Mouse (Mus musculus) kidney, embryonic 14.5 days (tissue): Measurements from ENCODE around the gene Nfib. TPM values are rescaled to one million over a fixed set of nuclear protein-coding genes. Genes with fewer than 3 reads are reported as not detected.

ENCODE experiments used
- ATAC-seq: fragments of 200-750 bp; cut with Nextera tagmentation; 2 replicates; pipeline ENCODE4 v1.8.0; 2017; ENCODE audit warnings: moderate number of reproducible peaks, mild to moderate bottlenecking, moderate TSS enrichment, moderate library complexity; ENCODE audit not compliant: low FRiP score, low TSS enrichment
- H3K27ac ChIP-seq: fragments of 300-500 bp; sonication (generic); 2 replicates; pipeline ENCODE4 v1.5.1; 2014; ENCODE audit warnings: low read depth, mild to moderate bottlenecking, low read length, moderate library complexity, mixed read lengths
- H3K27me3 ChIP-seq: fragments of 300-500 bp; sonication (generic); 2 replicates; pipeline ENCODE4 v1.6.1; 2014; ENCODE audit warnings: mild to moderate bottlenecking, low read length; ENCODE audit not compliant: control insufficient read depth, insufficient read depth
- H3K36me3 ChIP-seq: fragments of 300-500 bp; sonication (generic); 2 replicates; pipeline ENCODE4 v1.6.1; 2014; ENCODE audit warnings: low read length, mixed read lengths; ENCODE audit not compliant: control insufficient read depth, insufficient read depth
- H3K4me1 ChIP-seq: fragments of 300-500 bp; sonication (generic); 2 replicates; pipeline ENCODE4 v1.6.1; 2014; ENCODE audit warnings: low read length, mixed read lengths; ENCODE audit not compliant: control insufficient read depth, insufficient read depth
- H3K4me2 ChIP-seq: fragments of 300-500 bp; sonication (generic); replicated peaks from 2 replicates; pipeline ENCODE4 v1.6.1; 2014; ENCODE audit warnings: low read depth, mild to moderate bottlenecking, low read length
- H3K4me3 ChIP-seq: fragments of 300-500 bp; sonication (generic); 2 replicates; pipeline ENCODE4 v1.5.1; 2014; ENCODE audit warnings: mild to moderate bottlenecking, low read length
- H3K9ac ChIP-seq: fragments of 300-500 bp; sonication (generic); 2 replicates; pipeline ENCODE4 v1.6.1; 2014; ENCODE audit warnings: low read depth, mild to moderate bottlenecking, low read length, moderate library complexity
- H3K9me3 ChIP-seq: fragments of 300-500 bp; sonication (generic); 2 replicates; pipeline ENCODE4 v1.6.1; 2016; ENCODE audit warnings: low read length; ENCODE audit not compliant: control insufficient read depth
- WGBS: fragments of 180-500 bp; shearing (Covaris S2); extraction: QIAGEN DNeasy Blood & Tissue Kit; methylation state at CpG from one replicate; pipeline ENCODE4 v1.1.7; 2014; 5-methylcytosine and 5-hydroxymethylcytosine counted together
- polyA plus RNA-seq: library from polyadenylated mRNA; unstranded; fragments of >200 nt; fragmentation: Nextera tagmentation; extraction: Ambion mirVana; gene quantifications from 2 replicates; pipeline ENCODE4 v1.2.1, GENCODE M21; 2014

Nfib gene
- polyA plus RNA-seq, 1 experiment from 2014 or later = 36.0 TPM

DNA sequence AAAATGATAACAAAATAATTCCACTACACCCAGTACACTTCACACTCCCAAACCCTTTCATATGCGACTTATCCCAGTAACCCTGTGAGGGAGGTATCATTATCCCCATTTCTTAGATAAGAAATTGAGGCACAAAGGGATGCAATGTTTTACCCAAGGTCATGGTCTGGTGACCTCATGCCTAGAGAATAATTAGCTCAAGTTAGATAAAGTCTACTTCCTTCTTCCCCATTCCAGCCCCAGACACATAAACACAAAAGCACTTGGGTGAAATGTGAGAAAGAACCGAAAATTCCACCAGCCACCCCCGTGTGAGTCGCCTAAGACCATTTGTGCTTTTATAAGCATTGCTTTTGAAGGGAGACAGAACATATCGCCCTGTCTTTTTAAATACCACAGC lies 293.6 kb downstream of the Nfib start:
- Histone ChIP-seq H3K4me2 (no peak overlapping the region), H3K9me3 (no peaks in the 10 kb centered on the region), H3K36me3 (no peaks in the 10 kb centered on the region), H3K27ac (peak overlapping the region; percentile 24; the same call in 1 of the 2 replicates), H3K4me1 (peaks cover 16% of the 10 kb centered on the region), H3K27me3 (no peaks in the 10 kb centered on the region), H3K9ac (no peak overlapping the region), H3K4me3 (no peak overlapping the region)
- WGBS = 29% methylated on average over 5 of the region's 5 CpGs
- ATAC-seq = peak; percentile 49; the same call in 1 of the 2 replicates

DNA sequence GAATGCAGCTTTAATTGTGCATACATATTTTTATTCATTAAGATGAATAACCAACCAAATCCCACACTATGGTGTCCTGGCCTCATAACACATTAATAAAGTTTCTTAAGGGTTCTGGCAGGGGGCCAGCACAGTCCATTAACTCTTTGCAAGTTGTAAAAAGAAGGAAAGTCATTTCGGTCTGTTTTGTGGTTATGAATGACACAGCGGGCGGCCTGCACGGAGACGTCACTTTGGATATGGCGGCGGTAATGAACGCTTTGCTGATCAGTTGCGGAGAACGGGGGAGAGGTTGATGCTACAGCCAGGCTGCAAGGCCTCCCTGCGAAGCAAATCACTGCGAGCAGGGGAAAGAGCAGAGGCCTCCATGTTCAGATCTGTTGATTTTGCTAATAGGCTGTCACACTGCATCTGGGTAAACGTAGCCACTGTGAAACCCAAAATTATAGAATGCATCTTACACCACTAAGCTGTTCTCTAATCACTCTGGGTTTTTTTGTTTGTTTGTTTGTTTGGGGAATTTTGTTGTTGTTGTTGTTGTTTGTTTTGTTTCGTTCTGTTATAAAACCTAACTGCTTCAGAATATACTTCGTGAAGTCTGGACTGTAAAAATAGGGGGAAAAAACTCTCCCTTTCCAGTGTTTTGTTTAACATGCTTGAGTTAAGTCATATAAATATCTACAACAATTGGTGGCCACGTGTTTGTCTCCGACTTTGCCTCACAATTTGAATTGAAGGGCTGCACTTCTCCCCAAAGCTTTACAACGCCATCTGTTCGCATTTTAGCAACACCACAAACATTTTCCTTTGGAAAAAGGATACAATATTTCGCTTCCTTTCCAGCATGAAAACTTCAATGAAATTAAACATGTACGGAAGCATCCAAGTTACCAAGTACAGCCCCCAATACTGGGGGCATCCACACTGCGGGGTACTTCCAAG lies 296.8 kb downstream of the Nfib start:
- no peaks in the 10 kb centered on the region for H3K27me3 ChIP-seq
- no peaks in the 10 kb centered on the region for H3K36me3 ChIP-seq
- H3K4me3 ChIP-seq = no peak overlapping the region
- H3K9ac ChIP-seq = no peak overlapping the region
- 57% methylated on average over 22 of the region's 22 CpGs for WGBS
- H3K9me3 ChIP-seq = no peaks in the 10 kb centered on the region
- no peak for ATAC-seq
- H3K4me1 ChIP-seq = peaks cover 21% of the 10 kb centered on the region
- H3K27ac ChIP-seq = no peak overlapping the region
- H3K4me2 ChIP-seq = no peak overlapping the region; the same call in 1 of the 2 replicates

DNA sequence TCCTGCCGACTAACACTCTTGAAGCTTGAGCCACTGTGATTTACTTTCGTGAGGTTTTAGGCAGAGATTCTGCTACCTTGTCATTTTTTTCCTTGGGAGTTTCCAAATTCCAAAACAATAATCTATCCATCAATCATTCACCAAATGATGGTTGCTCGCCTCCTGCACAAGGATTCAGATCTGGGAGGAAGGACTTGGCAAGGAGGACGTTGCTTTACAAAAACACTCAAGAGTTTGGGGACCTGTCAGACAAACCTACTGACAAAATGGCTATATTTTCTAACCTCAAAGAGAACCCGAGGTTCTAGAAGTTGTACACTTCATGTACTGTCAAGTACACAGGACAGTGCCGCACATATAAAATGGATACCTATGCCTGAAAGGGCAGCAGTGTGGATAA lies 299.0 kb downstream of the Nfib start:
- Histone ChIP-seq H3K36me3 (no peaks in the 10 kb centered on the region), H3K9me3 (no peaks in the 10 kb centered on the region), H3K9ac (no peak overlapping the region), H3K4me3 (no peak overlapping the region), H3K27ac (no peak overlapping the region), H3K4me2 (no peak overlapping the region), H3K27me3 (no peaks in the 10 kb centered on the region), H3K4me1 (peaks cover 10% of the 10 kb centered on the region; the same call in 1 of the 2 replicates)
- WGBS = 67% methylated on average over 6 of the region's 6 CpGs
- ATAC-seq = no peak

- Histone ChIP-seq H3K4me3 (no peak overlapping the region), H3K9me3 (no peaks in the 10 kb centered on the region), H3K9ac (no peak overlapping the region), H3K4me2 (no peak overlapping the region), H3K27me3 (no peaks in the 10 kb centered on the region), H3K36me3 (no peaks in the 10 kb centered on the region), H3K4me1 (peaks cover 10% of the 10 kb centered on the region; the same call in 1 of the 2 replicates), H3K27ac (no peak overlapping the region)
- no peak for ATAC-seq
- 90% methylated on average over 5 of the region's 5 CpGs for WGBS
These were observed 299.8 kb downstream of the Nfib start for GRCm38 (mm10) chr4:82405791-82406190.

- no peak overlapping the region for H3K9ac ChIP-seq
- no peaks in the 10 kb centered on the region for H3K27me3 ChIP-seq
- H3K4me2 ChIP-seq = no peak overlapping the region
- WGBS = 66% methylated on average over 13 of the region's 13 CpGs
- H3K27ac ChIP-seq = no peak overlapping the region
- H3K9me3 ChIP-seq = no peaks in the 10 kb centered on the region
- H3K36me3 ChIP-seq = no peaks in the 10 kb centered on the region
- no peak for ATAC-seq
- peaks cover 13% of the 10 kb centered on the region; the same call in 1 of the 2 replicates for H3K4me1 ChIP-seq
- H3K4me3 ChIP-seq = no peak overlapping the region
These were observed 301.4 kb downstream of the Nfib start for GRCm38 (mm10) chr4:82403975-82404651.

DNA sequence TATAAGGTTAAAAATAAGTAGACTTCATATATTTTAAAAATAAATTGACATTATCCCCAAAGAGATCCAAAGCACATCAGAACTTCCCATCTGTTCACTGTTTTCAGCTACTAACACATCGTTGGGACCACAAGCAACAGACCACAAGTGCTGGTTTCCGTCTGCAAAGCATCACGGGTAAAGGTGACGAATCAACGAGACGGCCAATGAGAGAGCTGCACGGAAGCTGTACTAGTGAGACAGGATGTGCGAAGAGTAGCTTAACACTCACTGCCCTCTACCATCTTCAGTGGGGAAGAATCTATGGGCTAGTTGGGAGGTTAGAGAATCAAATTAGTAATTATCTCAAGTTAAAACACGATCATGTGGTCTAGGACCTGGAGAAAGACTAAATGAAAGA lies 302.9 kb downstream of the Nfib start:
- Histone ChIP-seq H3K36me3 (no peaks in the 10 kb centered on the region), H3K4me2 (no peak overlapping the region), H3K27me3 (no peaks in the 10 kb centered on the region), H3K9me3 (no peaks in the 10 kb centered on the region), H3K27ac (no peak overlapping the region), H3K9ac (no peak overlapping the region), H3K4me1 (peaks cover 9% of the 10 kb centered on the region; the same call in 1 of the 2 replicates), H3K4me3 (no peak overlapping the region)
- ATAC-seq = no peak
- WGBS = 90% methylated on average over 9 of the region's 9 CpGs

DNA sequence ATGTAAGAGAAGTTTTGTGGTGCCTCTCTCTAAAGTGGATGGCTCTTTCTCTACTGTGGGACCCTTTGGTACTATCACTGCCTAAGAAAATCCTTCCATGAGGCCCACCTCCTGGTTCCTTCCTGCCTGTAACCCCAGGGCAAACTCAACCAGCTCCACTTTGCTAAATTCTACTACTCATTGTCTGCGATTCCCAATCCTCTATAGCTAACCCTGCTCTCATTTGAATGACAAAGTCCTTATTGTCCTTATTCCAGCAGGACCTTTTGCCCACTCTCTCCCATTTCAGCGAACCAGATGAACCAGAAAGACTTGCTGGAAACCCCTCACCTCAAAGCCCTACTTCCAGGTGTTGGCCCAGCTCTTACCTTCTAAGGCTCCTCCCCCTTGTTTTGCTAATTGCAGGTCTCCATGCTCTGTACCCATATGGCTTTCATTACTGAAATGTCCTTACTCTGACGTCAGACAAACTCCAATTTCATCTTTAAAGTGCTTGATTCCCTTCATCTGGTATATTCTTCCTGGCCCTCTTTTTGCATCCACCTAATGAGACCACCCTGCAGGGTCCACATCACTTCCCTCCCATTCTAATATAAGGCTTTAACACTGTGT lies 304.0 kb downstream of the Nfib start:
- no peak overlapping the region for H3K4me2 ChIP-seq
- WGBS = 55% methylated on average over 3 of the region's 3 CpGs
- H3K4me3 ChIP-seq = no peak overlapping the region
- H3K4me1 ChIP-seq = peaks cover 9% of the 10 kb centered on the region; the same call in 1 of the 2 replicates
- no peaks in the 10 kb centered on the region for H3K9me3 ChIP-seq
- ATAC-seq = no peak
- no peak overlapping the region for H3K9ac ChIP-seq
- no peak overlapping the region for H3K27ac ChIP-seq
- no peaks in the 10 kb centered on the region for H3K27me3 ChIP-seq
- H3K36me3 ChIP-seq = no peaks in the 10 kb centered on the region

- Histone ChIP-seq H3K27ac (0 out of 2 replicates have a peak overlapping the region, but pooled peaks have one; percentile 9), H3K4me1 (peaks cover 9% of the 10 kb centered on the region; the same call in 1 of the 2 replicates), H3K36me3 (no peaks in the 10 kb centered on the region), H3K9ac (no peak overlapping the region), H3K27me3 (no peaks in the 10 kb centered on the region), H3K4me2 (no peak overlapping the region), H3K4me3 (no peak overlapping the region), H3K9me3 (no peaks in the 10 kb centered on the region)
- 29% methylated on average over 5 of the region's 5 CpGs for WGBS
- no peak for ATAC-seq
These were observed 305.0 kb downstream of the Nfib start for GRCm38 (mm10) chr4:82400536-82400935.
